Mouse (Mus musculus) gastrocnemius, postnatal 14 days (tissue): ENCODE measurements around the gene Efcab3. TPM values are rescaled to one million over a fixed set of nuclear protein-coding genes. Genes with fewer than 3 reads are reported as not detected.

Experiments
- total RNA-seq, 2 experiments: library from RNA; stranded (reverse); gene quantifications; 2 replicates each; pipeline ENCODE4 v1.2.3; 2021

The Efcab3 gene
- total RNA-seq, 2 experiments from 2014 or later: not detected

Other genes starting within 250 kb of the Efcab3 start
- 1 to 10 TPM; 6.9 to 9.6 TPM for gene Mettl2, start 62.8 kb downstream of the Efcab3 start, total RNA-seq
- not detected for gene Gm10842, start 83.3 kb downstream of the Efcab3 start, total RNA-seq
- 10 to 100 TPM; 32.3 to 33.6 TPM for gene Tlk2, start 115.2 kb downstream of the Efcab3 start, total RNA-seq
- gene Mrc2, start 229.1 kb downstream of the Efcab3 start, total RNA-seq: 10 to 100 TPM; 25.7 to 34.3 TPM